Mouse (Mus musculus): ENCODE results near the gene Jag1.

DNA sequence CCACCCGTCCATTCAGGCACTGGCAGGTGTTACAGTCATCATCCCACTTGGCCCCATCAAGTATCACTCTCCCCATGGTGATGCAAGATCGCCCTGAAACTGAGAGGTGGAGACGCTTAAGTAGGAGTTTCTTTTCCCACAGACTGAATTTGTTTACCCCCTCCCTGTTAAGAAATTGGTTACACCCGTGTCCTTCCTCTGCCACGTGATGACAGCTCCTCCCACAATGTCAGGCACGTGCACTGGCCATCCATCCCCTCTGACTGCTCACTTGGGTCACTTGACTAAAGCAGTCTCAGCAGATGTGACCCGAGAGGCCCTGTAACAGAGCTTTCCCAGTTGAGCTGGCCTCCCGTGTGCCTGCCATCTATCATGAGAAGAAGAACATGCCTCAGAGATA, 31.2 kb downstream of the Jag1 start:
- no peak for TF ChIP-seq CTCF (IDR thresholded peaks at IDR 0.05; ENCODE audit: borderline replicate concordance, insufficient read depth, low read length)
- no peak for TF ChIP-seq POLR2A (IDR thresholded peaks at IDR 0.05; ENCODE audit: low read depth, low read length)

All from embryonic fibroblast, embryonic 13.5 days (primary cell).